21 mouse cellular contexts compared by ENCODE assay signal in the genomic region with DNA sequence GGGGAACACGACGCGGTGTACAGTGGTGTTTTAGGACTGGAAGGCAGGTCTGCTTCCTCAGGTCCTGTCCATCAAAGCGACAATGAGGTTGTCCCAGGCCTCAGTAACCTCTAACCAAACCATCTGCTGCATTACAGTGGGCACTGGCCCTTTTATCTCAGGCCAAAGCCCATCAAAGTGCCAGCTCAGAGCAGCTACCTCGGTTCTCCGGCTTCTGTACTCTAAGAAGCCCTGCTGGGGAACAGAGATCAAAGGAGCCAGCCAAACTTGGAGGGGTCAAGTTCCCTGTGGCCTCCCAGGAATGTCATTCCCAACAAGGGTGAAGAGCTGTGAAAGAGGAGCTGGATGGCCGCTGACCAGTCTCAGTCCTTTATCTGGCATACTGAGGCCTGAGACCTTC. TPM values are rescaled to one million over a fixed set of nuclear protein-coding genes. Genes with fewer than 3 reads are reported as not detected.
DNase-seq lines count a peak whose midpoint lies in the region; ATAC-seq lines count a peak whose summit lies in the region.
"Had no signal": no experiment of that assay in that cellular context is flagged by ENCODE, and none has a peak within 500 bp of the region (broad histone marks: within the 10 kb centered on the region; RNA-seq: fewer than 3 reads in every experiment).

No protein-coding gene starts in this region.

- no peak overlapping the region for H3K4me3 ChIP-seq in heart, embryonic 10.5 days
- H3K4me3 ChIP-seq in forebrain, embryonic 14.5 days (ENCODE audit: low read depth, low read length): no peak overlapping the region
- H3K4me3 ChIP-seq: embryonic facial prominence, embryonic 10.5 days; hindbrain, embryonic 13.5 days; layer of hippocampus, adult 2 months; midbrain, embryonic 13.5 days; neural tube, embryonic 13.5 days had no signal

- ATAC-seq in forebrain, embryonic 14.5 days: no peak
- ATAC-seq: activated CD4-positive, CD25-positive, alpha-beta regulatory T cell, adult 4 months; midbrain, embryonic 13.5 days had no signal

- H3K4me1 ChIP-seq in heart, embryonic 10.5 days: peaks cover 32% of the 10 kb centered on the region
- no peaks in the 10 kb centered on the region for H3K4me1 ChIP-seq in forebrain, embryonic 14.5 days (ENCODE audit: control insufficient read depth, insufficient read depth, low read length)
- H3K4me1 ChIP-seq: hindbrain, embryonic 13.5 days; neural tube, embryonic 13.5 days had no signal

- H3K9me3 ChIP-seq in heart, embryonic 10.5 days: no peaks in the 10 kb centered on the region
- no peaks in the 10 kb centered on the region for H3K9me3 ChIP-seq in forebrain, embryonic 14.5 days (replicated peaks; ENCODE audit: control insufficient read depth, low read length)
- H3K9me3 ChIP-seq: embryonic facial prominence, embryonic 10.5 days; G1E; hindbrain, embryonic 13.5 days; midbrain, embryonic 13.5 days; neural tube, embryonic 13.5 days had no signal

- intact Hi-C loops in gastrocnemius, postnatal 36 days (cut with DNase I): no loop called here

- H3K36me3 ChIP-seq in heart, embryonic 10.5 days: no peaks in the 10 kb centered on the region
- no peaks in the 10 kb centered on the region for H3K36me3 ChIP-seq in forebrain, embryonic 14.5 days (ENCODE audit: control insufficient read depth, insufficient read depth, low read length)
- H3K36me3 ChIP-seq: embryonic facial prominence, embryonic 10.5 days; G1E; hindbrain, embryonic 13.5 days; midbrain, embryonic 13.5 days; neural tube, embryonic 13.5 days had no signal

- peak; percentile 60 for DNase-seq in adrenal gland, adult 2 months
- no peak for DNase-seq in adrenal gland, postnatal 10 days
- DNase-seq in heart, embryonic 10.5 days (ENCODE audit: low spot score): peak; percentile 77
- DNase-seq in heart, postnatal 4 days: no peak
- peak; percentile 50 for DNase-seq in adrenal gland, postnatal 14 days
- peak; percentile 31 to 42 for DNase-seq in gastrocnemius, postnatal 36 days
- no peak for DNase-seq in forebrain, embryonic 14.5 days (ENCODE audit: low spot score)
- DNase-seq: cerebellum, adult 11 months; cerebellum, postnatal 10 days; heart, postnatal 14 days; kidney, adult 9 months; spleen, adult 18-20 months; thymus, postnatal 25 days had no signal

- H3K9ac ChIP-seq in forebrain, embryonic 14.5 days (ENCODE audit: low read length): no peak overlapping the region
- H3K9ac ChIP-seq: hindbrain, embryonic 13.5 days; liver, embryonic 14.5 days; midbrain, embryonic 13.5 days; neural tube, embryonic 13.5 days had no signal

- peak overlapping the region; percentile 75 for H3K27ac ChIP-seq in heart, embryonic 10.5 days
- no peak overlapping the region for H3K27ac ChIP-seq in forebrain, embryonic 14.5 days (ENCODE audit: low read depth, low read length)
- H3K27ac ChIP-seq: embryonic facial prominence, embryonic 10.5 days; hindbrain, embryonic 13.5 days; layer of hippocampus, adult 2 months; liver, embryonic 14.5 days; midbrain, embryonic 13.5 days; neural tube, embryonic 13.5 days had no signal

- WGBS in heart, embryonic 10.5 days: 41% methylated on average over 7 of the region's 7 CpGs
- 71% methylated on average over 7 of the region's 7 CpGs for WGBS in forebrain, embryonic 14.5 days

- H3K27me3 ChIP-seq in heart, embryonic 10.5 days (ENCODE audit: insufficient read depth, poor library complexity, severe bottlenecking): no peaks in the 10 kb centered on the region
- no peaks in the 10 kb centered on the region for H3K27me3 ChIP-seq in forebrain, embryonic 14.5 days (replicated peaks; ENCODE audit: control insufficient read depth, insufficient read depth, low read length)
- H3K27me3 ChIP-seq: hindbrain, embryonic 13.5 days; midbrain, embryonic 13.5 days; neural tube, embryonic 13.5 days had no signal

- no peak overlapping the region for H3K4me2 ChIP-seq in forebrain, embryonic 14.5 days (ENCODE audit: low read length)
- H3K4me2 ChIP-seq: hindbrain, embryonic 13.5 days; midbrain, embryonic 13.5 days; neural tube, embryonic 13.5 days had no signal

RNA-seq across cellular contexts. Expression of gene Rock2, which starts 11.6 kb away (rescaled TPM):
- total RNA-seq in adrenal gland, adult 2 months (2021): 10 to 100 TPM; 71.9 to 74.6 TPM
- polyA plus RNA-seq in adrenal gland, adult 2 months (2012; rRNA removed): 2.1 and 2.5 TPM in 2 replicates
- total RNA-seq in adrenal gland, postnatal 10 days (2021): 10 to 100 TPM; 49.0 to 67.2 TPM
- polyA plus RNA-seq in heart, embryonic 10.5 days (2016; fragmentation: Nextera tagmentation; extraction: Ambion mirVana): 16.9 and 19.6 TPM in 2 replicates
- 10 to 100 TPM; 93.4 to 98.4 TPM for total RNA-seq in heart, postnatal 4 days (2021)
- 61.6 and 64.0 TPM in 2 replicates for total RNA-seq in adrenal gland, postnatal 14 days (2021)
- total RNA-seq in gastrocnemius, postnatal 36 days (2021): 10 to 100 TPM; 75.7 to 78.2 TPM
- polyA plus RNA-seq in forebrain, embryonic 14.5 days (2014; fragmentation: Nextera tagmentation; extraction: Ambion mirVana): 12.1 and 13.8 TPM in 2 replicates

Comparison
In these comparisons a context has a peak if more than half of its experiments do, and no peak if none do; other contexts are left out.
1. DNase-seq: peak in adrenal gland, adult 2 months (single experiment), heart, embryonic 10.5 days (single experiment), adrenal gland, postnatal 14 days (single experiment) and gastrocnemius, postnatal 36 days (2 of 2); none in adrenal gland, postnatal 10 days (single experiment), heart, postnatal 4 days (single experiment) and forebrain, embryonic 14.5 days (single experiment).